Mouse (Mus musculus) induced T-regulatory cell, adult 2 months (primary cell): Measurements from ENCODE around the gene Dmrta2.

Source experiments
- DNase-seq: peaks from one replicate; pipeline ENCODE4 v3.0.0-alpha.2; 2012; ENCODE audit warnings: low read depth

Gene Dmrta2

DNA sequence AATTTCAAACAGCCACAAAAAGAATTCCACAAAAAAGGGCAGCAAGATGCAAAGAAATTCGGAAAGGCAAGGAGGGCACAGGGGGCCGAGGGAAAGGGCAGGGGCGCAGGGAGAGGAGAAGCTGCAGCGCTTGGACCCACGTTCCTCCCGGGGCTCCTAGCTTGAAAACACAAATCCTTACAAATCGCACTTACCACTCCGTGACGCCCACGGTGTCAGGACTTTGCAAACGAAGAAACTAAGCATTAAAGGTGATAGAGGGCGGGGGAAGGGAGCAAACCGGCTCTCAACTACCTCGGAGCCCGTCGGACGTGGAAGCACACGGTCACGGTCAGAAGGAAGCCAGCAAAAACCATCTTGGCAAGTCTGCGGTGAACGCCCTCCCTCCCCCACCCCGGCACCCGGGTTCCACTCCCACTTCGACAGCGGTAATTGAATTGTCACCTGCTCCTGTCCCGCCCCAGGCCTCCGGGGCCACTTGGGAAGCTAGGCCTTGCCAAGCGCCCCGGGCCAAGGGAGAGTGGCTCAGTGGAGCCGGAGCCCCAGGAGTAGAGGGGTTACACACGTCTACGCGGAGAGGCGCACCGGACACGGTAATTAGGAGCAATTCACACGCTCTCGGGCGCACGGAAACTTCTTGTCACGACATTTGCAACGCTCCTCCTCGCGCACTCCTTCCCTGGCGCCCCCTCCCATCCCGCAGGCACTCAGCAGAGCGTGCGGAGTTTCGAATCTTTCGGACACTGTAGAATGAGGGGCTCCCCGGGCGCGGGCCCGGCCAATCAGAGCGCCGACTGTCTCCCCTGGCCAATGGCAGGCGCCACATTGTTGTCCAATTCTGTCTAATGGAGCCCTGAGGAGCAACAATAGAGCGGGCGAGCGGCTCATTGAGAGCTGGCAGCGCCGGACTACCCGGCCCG, at the start of gene Dmrta2:
Gene Dmrta2 (plus strand): TSS at position 906 of the 920 bp plus-strand sequence.
- DNase-seq, result peak; percentile 26

DNA sequence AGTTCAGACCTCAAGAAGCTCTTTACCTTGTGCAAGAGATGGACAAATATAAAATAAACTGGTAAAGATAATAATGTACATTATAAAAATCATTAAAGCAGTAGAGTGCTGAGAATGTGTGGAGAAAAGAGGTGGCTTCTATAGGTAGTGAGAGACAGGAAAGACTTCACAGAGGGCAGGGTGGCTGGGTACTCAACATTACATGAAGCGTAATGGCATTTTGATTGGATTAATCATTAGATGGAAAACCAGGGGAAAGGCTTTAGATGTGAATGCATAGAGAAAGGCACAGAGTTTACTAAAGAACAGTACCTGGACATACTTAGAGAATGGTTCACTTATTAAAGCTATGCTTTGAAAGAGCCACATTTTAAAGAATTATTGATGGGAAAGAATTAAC, 48.8 kb upstream of the Dmrta2 start:
- DNase-seq, result no peak

GRCm38 (mm10) chr4:109930445-109930844, 47.4 kb upstream of the Dmrta2 start:
- peak; percentile 50 for DNase-seq

DNA sequence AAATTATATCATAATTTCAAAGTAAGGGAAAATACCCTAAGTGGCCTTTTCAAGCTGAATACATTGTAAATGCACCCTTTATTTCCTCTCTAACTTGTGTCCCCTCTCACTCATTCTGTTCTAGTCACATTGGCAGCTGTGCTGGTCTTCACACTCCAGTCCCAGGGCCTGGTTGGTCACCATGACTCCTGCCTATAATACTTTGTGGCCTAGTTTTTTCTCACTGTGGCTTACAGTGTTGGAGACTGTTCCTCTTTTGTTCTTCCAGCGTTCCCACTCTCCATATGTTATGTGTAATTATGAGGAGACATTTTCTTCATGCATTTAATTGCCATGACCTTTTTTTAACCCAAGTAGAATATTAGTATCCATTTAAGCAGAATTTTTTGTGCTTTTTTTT, 46.9 kb upstream of the Dmrta2 start:
- DNase-seq, result no peak

DNA sequence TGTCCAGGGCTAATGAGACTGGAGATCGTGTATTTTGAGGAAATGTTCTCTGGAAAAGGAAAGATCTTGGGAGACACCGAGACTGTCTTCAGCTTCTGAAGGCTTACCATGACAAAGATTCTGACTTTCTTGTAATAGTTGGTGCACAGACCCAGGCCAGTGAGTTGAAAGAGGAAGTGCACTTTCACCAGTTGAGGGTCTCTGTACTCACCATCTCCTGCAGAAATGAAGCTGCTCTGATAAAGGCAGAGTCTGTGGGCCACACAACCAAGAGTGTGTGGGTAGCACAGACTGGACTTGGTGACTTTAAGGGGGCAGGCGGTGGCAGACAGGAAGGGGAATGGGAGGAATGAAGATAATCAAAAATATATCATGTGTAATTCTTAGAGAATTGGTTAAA, 41.3 kb upstream of the Dmrta2 start:
- no peak for DNase-seq

- no peak for DNase-seq
Observed at GRCm38 (mm10) chr4:109939291-109939690, 38.6 kb upstream of the Dmrta2 start.

DNA sequence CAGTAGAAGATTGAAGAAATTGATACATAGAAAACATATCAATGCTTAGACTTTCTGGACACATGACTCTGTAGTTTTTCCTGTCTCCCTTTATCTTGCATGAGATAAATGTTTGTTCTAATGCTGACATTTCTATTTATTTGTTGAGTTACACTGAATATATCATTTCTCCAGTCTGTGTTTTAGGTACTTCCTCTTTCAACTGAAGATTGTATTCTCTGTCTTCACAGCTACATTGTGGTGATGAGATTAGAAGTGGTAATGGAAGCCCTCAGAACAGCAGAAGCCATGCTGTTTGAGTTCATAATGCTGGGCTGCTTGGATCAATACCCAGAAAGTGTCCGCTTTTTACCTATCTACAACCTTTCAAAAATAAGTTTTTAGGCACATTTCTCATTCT, 32.3 kb upstream of the Dmrta2 start:
- no peak for DNase-seq

DNA sequence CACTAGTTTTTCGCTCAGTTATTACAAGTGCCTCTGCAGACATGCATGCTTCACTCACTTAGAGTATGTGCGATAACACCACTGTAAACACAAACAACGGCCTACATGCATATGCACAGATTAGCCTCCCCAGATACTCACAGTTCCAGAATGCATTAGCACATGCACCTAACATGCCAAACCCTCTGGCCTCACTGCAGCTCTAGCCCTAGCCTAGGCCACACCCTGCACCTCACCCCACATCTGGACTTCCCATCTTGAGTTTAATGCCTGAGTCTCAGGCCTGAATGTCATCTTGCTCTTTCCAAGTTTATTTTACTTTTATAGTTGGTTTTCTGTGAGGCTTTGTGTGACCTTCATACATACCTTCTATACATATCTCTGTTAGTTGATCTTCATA, 28.5 kb upstream of the Dmrta2 start:
- DNase-seq, result no peak

DNA sequence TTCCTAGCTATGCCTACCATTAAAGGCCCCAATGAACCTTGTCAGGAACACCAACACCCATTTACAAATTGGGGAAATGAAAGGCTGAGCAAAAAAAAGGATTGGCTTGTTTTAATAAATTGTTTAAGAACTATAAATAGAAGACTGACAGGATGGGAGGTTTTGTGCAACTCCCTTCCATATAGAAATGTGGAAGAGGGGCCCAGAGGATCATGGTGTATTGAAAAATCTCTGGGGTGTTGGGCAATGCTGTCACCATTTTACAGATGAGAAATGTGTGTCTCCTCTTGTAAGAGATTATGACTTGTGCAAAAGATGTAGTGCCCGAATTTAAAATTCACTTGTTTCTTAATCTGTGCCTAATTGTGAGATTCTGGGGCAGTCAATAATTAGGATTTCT, 24.3 kb upstream of the Dmrta2 start:
- DNase-seq, result no peak

DNA sequence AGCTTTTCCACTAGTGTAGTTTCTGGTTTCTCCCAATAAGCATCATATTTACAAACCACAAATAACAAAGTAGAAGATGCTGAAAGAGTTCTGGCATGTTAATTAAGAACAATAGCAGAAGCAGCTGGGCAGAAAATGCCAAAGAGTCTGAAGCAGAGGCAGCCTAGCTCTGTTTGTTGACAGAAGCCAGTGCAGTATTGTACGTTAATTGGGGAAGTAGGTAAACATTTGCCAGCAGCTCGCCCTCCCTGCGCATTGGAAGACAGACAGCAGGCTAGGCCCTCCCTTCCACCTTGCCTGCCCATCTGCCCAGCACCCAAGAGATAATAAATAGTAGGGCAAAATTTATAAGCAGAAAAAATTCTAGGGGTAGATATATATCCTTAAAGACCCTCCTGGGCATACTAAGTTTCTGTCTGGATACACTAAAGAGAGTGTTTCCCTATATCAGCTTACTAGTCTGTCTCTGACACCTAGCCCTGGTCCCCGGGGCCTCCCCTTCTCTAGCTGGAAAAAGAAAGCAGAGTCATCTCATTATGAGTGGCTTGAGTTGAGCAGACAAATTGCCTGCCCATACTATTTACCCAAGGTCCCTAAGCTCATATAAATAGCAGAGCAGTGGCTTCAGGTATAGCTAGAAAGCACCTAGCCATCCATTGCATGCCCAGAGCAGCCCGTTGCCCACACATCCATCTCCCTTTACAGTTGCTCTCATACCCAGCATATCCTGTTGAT, 17.5 kb upstream of the Dmrta2 start:
- DNase-seq, result no peak

- no peak for DNase-seq
Observed at GRCm38 (mm10) chr4:109963570-109964279, 14.1 kb upstream of the Dmrta2 start.

DNA sequence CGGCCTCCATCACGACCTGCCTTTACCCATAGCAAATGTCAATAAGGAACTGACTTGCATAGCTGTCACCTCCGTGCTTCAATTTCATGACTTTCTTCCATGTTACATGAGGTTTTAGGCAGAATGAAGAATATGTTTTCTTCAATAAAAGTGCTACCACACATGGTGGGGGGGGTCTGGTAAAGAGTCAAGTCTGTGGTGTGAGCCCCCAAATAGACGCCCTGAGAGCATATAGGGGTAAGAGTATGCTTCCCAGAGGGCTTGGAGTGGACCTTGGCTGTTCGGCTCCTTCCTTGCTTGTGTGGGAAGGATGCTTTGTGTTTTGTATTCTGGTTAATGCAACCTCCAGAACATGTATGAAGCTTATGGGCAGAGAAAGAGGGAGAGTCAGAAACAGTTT, 8.3 kb upstream of the Dmrta2 start:
- DNase-seq, result no peak

GRCm38 (mm10) chr4:109973991-109974654, 3.7 kb upstream of the Dmrta2 start:
- no peak for DNase-seq

GRCm38 (mm10) chr4:109974655-109975380, 3.0 kb upstream of the Dmrta2 start:
- DNase-seq, result no peak

DNA sequence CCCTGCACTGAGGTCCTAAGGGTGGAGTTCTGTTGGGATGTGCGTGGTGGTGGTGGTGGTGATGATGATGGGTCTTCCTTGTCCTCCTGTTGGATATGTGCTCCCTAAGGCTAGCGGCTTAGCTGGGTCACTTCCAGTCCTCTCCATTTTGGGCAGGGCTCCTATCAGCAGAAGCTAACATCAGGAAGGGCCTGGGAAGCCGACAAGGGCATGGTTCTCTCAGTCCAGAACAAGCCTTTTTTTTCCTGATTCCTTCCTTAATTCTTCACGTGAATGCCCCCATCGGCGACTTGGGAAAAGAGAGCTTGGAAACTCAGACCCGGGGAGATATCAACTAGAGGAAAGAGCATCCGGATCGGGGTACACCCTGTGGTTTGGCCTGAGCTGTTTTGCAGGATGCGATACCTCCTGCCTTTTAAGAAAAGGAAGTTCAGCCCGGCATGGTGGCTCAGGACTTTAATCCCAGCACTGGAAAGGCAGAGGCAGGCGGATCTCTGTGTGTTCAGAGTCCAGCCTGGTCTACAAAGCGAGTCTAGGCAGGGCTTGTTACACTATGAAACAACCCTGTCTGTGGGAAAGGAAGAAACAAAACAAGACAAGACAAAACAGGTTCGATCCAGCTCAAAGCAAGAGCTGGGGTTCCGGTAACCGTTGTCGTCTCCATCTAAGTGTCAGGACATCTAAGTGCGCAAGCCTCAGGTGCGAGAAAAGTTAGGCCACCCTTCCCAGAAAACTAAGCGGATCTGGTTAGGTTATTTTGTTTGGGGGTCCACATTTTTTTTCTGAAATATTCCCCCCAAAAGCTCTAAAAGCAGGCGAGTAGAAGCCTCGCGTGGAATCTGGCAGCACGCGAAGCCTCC, 2.2 kb upstream of the Dmrta2 start:
- no peak for DNase-seq

DNA sequence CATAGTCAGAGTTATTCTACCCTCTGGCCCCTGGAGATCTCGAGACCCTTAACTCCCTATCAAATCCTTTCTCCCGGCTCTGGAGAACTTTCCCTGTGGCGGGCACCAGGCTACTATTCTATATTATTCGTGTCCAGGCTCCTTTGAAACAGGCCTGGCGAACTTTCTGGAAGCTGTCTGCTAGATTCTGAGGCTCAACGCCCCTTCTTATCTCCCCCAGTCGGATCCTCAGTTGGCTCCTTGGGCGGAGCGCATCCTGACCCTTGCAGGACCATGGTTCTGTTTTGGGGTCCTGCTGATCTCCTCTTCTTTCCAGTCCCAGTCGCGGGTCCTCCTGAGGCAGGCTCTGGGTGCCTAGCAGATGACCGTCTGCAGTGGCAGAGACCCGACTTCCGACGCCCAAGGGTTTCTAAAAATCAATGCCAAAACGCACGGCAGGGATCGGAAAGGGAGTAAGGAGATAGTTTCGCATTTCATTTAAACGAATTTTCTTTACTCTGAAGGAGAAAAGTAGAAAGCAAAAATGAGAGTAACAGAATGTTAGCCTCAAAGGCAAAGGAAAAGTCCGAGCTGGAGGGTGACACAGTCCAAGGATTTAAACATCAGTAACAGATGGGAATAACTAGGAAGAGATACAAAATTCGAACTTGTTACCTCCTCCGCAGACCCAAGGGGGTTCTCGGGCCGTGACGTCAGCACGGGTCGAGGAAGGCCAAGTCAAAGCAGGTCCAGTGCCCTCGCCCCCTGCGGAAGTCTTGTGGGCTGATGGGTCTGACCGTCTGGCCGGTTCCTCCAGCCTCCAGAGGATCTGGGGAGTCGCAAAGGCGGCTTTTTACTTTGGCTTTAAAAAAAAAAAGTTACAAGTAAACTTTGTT, 1.3 kb upstream of the Dmrta2 start:
- DNase-seq, result no peak

- no peak for DNase-seq
Observed at GRCm38 (mm10) chr4:109978068-109978857, 410 bp downstream of the Dmrta2 start.

- DNase-seq, result no peak
Observed at GRCm38 (mm10) chr4:109978858-109979340, 1.0 kb downstream of the Dmrta2 start.
